Comparison of ENCODE assay signal across 8 mouse cellular contexts in the genomic region with DNA sequence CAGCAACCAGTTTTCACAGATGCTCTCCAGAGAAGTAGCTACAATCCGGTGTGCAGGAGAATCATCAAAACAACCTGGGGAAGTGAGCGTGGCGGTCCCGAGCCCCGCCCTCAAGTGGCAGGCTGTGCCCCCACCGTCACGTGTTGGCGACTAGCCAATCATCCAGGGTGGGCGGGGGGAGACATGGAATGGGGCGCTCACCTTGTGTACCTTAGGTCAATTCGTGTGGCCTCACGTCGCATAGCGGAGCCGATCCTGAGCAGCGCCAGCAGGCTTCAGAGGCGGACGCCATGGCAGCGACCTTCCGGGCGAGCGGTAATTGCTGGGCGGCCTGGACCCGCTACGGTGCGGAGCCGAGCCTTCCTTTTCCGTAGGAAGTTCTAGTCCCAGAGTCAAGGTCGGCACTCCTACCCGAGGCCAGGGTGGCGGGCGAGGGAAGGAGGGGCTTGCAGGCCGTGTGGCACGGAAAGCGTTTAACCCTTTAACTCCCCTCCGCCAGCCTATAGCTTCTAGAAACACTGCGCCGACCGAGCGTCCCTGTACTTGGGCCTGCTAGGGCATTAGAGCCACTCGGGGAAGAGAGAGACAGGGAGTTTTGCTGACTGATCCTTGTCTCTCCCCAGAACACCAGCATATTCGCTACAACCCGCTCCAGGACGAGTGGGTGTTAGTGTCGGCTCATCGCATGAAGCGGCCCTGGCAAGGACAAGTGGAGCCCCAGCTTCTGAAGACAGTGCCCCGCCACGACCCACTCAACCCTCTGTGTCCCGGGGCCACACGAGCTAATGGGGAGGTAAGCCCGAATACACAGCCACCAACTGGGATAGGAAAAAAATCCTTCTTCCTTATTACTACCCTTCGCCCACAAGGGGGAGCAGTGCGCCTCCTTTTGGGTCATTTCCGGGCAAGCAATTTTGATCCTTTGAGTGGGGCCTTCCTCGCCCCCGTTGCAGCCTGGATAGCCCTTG. TPM values are rescaled to one million over a fixed set of nuclear protein-coding genes. Genes with fewer than 3 reads are reported as not detected.
DNase-seq lines count a peak whose midpoint lies in the region; ATAC-seq and TF ChIP-seq lines count a peak whose summit lies in the region.

A gene (minus strand): TSS at position 820 of the 968 bp plus-strand sequence.

- TF ChIP-seq POLR2A in cortical plate, adult 2 months (IDR thresholded peaks at IDR 0.05; ENCODE audit: extremely low read depth, insufficient read depth, low read length), result peak; percentile 9; the same call in 1 of the 2 replicates

- peak within 1 kb of the TSS; percentile 67 for H3K4me3 ChIP-seq in cortical plate, adult 2 months (ENCODE audit: insufficient read depth, low read length)

- peaks cover 11% of the 10 kb centered on the region for H3K4me1 ChIP-seq in cortical plate, adult 2 months (ENCODE audit: control insufficient read depth, insufficient read depth, low read length)

- peak; percentile 80 for TF ChIP-seq CTCF in cortical plate, adult 2 months (IDR thresholded peaks at IDR 0.05; ENCODE audit: extremely low read depth, insufficient read depth, low read length)

- peak; percentile 83 for ATAC-seq in activated CD4-positive, CD25-positive, alpha-beta regulatory T cell, adult 4 months
- ATAC-seq in megakaryocyte, adult 5-6 weeks (ENCODE audit: poor library complexity, severe bottlenecking), result peak; percentile 82

- peak; percentile 79 for DNase-seq in gastrocnemius, postnatal 10 days
- DNase-seq in induced T-regulatory cell, adult 2 months (ENCODE audit: low read depth), result peak; percentile 96
- peak; percentile 73 to 84 for DNase-seq in left cerebral cortex, adult 8-10 months (ENCODE audit: low spot score in 2 of 2)
- peak; percentile 82 for DNase-seq in right cerebral cortex, adult 18-20 months
- DNase-seq in urinary bladder, adult 2 months (ENCODE audit: low spot score), result peak; percentile 85

- peak within 1 kb of the TSS; percentile 90 for H3K27ac ChIP-seq in cortical plate, adult 2 months (ENCODE audit: insufficient read depth, low read length)

RNA-seq across cellular contexts. Expression of the gene that starts here (rescaled TPM):
- 10 to 100 TPM; 35.9 to 40.3 TPM for polyA plus RNA-seq in activated CD4-positive, CD25-positive, alpha-beta regulatory T cell, adult 4 months (2017; shearing (Covaris generic))
- polyA plus RNA-seq in cortical plate, adult 2 months (2012; rRNA removed), result 80.7 and 83.9 TPM in 2 replicates
- total RNA-seq in gastrocnemius, postnatal 10 days (2021), result 10 to 100 TPM; 15.4 to 17.9 TPM
- total RNA-seq in left cerebral cortex, adult 8-10 months (2022), result 10 to 100 TPM; 49.7 to 59.2 (median 54.4) TPM
- total RNA-seq in megakaryocyte, adult 5-6 weeks (2015), result 54.5 and 70.0 TPM in 2 replicates
- 66.2 and 71.0 TPM in 2 replicates for total RNA-seq in megakaryocyte, adult 5-6 weeks (2017)
- polyA plus RNA-seq in urinary bladder, adult 2 months (2012; rRNA removed), result 79.7 and 81.4 TPM in 2 replicates

Comparison
In these comparisons a context has a peak if more than half of its experiments do, and no peak if none do; other contexts are left out.
1. Peak in every context shown above with its lines: DNase-seq, ATAC-seq, H3K4me3 ChIP-seq and H3K27ac ChIP-seq.